Mouse (Mus musculus) thymus, postnatal 10 days (tissue): ENCODE data around the gene 1700001O22Rik.

Source experiments
- DNase-seq, 2 experiments: peaks; one replicate each; pipeline ENCODE4 v3.0.0; 2021; ENCODE audit warnings: low spot score in 2 of 2

The 1700001O22Rik gene

GRCm38 (mm10) chr2:30816383-30816782 is 12.9 kb upstream of the 1700001O22Rik start:
- DNase-seq, result no peak

GRCm38 (mm10) chr2:30810573-30810972 is 7.1 kb upstream of the 1700001O22Rik start:
- DNase-seq, result no peak

DNA sequence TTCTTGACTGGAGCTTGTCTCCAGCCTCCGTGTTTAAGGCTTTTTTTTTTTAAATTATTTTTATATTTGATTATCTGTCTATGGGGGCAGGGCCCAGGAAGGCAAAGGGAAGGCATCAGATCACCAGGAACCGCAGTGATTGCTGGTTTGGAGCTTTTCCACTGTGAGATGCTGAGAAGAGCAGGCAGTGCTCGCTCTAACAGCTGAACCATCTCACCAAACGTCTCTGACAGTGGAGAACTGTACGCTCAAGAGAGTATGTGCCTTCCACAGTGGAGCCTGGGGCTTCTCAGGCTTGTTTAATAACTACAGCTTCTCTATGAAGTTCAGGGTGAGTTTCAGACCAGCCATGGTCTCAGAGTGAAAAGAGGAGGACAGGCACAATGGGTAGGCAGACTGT is 6.0 kb upstream of the 1700001O22Rik start:
- no peak for DNase-seq

GRCm38 (mm10) chr2:30808296-30808655 is 4.8 kb upstream of the 1700001O22Rik start:
- DNase-seq, result no peak

DNA sequence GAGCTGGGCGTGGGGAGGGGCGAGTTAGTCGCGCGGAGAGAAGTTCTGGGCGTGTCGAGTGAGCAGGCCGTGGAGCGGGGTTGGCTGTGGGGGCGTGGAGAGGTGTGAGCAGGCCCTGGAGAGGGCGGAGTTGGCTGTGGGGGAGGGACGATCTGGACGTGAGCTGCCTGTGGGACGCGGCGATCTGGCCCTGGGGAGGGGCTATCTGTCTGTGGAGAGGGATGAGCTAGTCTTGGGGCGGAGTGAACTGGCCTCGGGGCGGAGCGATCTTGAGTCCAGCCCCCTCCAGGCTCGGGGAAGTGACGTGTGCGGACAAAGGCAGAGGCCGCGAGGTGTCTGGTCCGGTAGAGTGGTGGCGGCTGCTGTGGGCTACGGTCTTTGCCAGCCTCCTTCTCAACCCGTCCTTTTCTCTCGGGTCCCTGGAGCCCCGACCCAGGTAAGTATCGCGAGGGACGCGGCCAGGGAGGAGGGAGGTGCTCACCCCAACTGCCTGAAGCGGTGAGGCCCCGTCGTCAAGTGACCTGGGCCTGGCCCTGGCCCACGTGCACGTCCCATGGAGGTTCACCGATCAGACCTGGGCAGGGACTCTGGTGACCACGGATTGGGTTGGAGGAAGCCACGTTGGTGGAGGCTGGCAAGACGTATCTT is 4.3 kb upstream of the 1700001O22Rik start, which contains the start of gene Ntmt1:
Gene Ntmt1, plus strand, starts transcription at position 179 of the 648 bp plus-strand sequence.
- DNase-seq, result peak; percentile 96 to 97

DNA sequence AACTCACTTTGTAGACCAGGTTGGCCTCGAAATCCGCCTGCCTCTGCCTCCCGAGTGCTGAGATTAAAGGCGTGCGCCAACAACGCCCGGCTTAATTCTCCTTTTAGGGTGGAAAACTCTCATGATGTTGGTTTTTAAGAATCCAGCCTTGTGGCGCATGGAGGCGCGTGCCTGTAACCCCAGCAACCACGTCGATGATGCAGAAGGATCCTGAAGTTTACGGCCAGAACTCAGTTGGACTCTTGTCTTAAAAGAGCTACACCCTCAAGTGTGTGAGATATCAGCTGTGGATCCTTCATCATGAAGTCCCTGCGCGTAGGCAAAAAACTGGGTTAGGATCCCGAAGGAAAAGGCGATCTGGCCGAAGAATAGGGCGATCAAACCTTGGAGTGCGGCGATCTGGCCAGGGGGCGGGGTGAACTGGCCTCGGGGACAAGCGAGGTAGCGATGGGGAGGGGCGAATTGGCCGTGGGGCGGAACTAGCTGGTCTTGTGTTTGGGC is 3.7 kb upstream of the 1700001O22Rik start:
- no peak for DNase-seq

GRCm38 (mm10) chr2:30805983-30806382 is 2.5 kb upstream of the 1700001O22Rik start:
- no peak for DNase-seq

GRCm38 (mm10) chr2:30801067-30801852 is 2.2 kb downstream of the 1700001O22Rik start:
- peak; percentile 23 to 30 for DNase-seq

DNA sequence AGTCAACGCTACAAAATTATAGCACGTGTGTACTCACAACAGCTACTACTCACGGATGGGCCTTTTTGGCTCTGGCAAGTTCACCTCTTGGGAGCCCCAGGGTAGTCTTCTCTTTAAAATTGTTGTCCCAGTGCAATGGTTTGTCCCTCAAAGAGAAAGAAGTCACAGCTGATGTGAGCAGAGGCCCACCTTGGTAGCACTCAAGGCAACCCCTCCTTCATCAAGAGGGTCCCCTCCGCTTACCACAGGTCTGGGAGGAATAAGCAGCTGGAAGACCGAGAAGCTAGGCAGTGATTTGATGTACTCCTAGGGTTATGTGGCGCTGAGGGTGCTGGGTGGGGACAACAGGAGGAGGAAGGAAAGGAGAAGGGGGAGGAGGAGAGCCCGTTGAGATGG is 2.8 kb downstream of the 1700001O22Rik start:
- no peak for DNase-seq

- DNase-seq, result no peak
Measured at GRCm38 (mm10) chr2:30799456-30799855, 4.0 kb downstream of the 1700001O22Rik start.

DNA sequence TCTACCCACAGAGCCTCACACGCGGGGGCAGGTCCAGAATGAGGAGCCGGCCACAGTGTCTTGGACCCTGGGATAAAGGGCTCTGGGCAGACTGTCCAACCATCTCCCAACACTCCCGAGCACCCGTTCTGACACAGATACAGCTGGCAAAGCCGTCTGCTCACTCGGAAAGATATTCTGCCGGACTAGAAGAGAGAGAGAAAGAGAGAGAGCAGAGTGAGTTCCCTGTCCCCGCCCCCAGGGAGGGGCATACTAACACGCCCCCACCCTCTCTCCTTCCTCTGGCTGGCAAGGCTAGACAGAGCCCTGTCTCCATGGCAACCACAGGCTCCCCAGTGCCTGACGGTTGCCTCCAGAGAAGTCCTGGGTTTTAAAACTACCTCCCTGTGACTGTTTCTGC is 7.1 kb downstream of the 1700001O22Rik start:
- peak; percentile 73 to 76 for DNase-seq

- no peak for DNase-seq
Measured at GRCm38 (mm10) chr2:30795889-30796275, 7.6 kb downstream of the 1700001O22Rik start.

DNA sequence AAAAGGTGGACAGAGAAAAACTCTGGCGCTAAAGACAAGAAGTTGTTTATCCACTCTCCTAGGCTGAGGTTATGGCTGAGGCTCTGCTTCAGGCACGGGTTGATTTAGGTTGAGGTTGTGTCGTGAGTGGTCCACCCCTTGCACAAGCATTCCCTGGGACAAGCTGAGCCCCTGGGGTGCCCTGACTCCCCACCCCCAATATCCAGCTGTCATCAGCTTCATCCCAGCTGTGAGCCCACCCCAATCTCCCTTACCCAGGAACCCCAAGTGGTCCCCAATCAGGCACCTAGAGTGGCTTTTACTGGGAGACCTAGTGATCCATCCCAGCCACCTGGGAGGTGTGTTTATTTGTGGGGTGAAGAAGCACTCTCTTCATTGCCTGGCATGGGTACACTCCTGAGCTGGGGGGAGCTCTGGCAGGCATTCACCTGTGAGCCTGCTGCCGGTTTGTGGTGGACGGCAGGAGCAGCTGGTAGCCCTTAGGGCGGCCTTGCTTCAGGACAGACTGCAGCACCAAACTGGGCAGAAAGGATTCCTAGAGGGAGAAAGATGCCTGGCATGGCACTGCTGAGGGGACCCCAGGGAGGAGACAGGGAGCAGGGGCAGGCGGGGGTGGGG is 8.1 kb downstream of the 1700001O22Rik start:
- DNase-seq, result no peak

DNA sequence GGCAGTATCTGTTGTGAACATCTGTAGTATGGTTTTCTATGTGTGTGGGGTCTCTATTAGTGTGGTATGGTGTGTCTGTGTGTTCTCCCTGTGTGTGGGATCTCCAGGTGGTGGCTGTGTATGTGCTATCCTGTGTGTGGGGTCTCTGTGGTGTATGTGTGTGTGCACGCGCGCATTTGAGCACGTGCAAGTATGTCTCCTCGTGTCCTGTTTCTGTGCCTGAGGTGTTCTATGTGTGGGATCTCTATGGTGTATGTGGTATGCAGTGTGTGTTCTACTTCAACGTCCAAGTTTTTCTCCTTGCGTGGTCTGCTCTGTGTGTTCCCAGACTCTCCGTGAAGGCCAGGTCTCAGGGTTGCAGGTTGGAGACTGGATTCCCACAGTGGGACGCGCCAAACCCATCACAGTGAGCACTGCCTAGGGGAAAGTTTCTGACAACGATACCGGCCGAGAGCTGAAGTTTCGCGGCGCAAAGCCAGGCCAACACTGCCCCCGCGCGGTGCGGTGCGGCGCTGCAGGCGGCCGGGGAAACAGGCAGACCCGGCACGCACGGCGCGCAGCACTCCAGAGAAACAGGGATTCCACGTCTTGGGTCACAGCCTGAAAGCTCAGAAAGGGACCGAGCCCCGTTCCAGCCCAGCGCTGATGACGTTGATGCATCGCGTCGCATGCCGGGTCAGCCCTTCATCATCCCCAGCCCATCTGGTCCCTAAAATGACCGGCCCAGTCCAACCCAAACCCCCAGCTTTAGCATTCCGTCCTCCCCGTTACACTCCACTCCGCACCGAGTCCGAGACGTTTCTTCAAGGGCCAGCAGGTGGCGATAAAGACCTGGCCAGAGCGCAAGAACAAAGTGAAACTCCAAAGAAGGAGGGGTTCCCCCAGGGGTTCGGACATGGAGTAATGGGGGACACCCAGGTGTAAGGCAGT is 9.0 kb downstream of the 1700001O22Rik start:
- peak; percentile 80 to 96 for DNase-seq

GRCm38 (mm10) chr2:30792061-30792460 is 11.4 kb downstream of the 1700001O22Rik start:
- no peak for DNase-seq

DNA sequence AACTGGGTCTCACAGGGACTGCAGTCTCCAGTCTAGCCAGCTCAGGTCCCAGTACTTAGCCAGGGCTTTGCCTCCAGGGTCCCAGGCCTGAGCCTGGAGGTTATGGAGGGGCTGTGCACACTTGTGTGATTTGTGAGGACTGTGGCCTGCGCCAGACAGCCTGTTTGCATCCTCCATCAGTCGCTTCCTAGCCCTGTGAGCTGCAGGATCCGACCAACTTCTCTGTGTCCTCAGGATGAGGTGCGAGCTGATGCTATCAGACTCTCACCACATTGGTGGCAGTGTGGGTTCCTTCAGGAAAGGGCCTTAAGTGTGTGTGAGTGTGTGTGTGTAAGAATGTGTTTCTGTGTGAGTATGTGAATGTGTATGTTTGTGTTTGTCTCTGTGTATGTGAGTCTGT is 16.0 kb downstream of the 1700001O22Rik start:
- no peak for DNase-seq

DNA sequence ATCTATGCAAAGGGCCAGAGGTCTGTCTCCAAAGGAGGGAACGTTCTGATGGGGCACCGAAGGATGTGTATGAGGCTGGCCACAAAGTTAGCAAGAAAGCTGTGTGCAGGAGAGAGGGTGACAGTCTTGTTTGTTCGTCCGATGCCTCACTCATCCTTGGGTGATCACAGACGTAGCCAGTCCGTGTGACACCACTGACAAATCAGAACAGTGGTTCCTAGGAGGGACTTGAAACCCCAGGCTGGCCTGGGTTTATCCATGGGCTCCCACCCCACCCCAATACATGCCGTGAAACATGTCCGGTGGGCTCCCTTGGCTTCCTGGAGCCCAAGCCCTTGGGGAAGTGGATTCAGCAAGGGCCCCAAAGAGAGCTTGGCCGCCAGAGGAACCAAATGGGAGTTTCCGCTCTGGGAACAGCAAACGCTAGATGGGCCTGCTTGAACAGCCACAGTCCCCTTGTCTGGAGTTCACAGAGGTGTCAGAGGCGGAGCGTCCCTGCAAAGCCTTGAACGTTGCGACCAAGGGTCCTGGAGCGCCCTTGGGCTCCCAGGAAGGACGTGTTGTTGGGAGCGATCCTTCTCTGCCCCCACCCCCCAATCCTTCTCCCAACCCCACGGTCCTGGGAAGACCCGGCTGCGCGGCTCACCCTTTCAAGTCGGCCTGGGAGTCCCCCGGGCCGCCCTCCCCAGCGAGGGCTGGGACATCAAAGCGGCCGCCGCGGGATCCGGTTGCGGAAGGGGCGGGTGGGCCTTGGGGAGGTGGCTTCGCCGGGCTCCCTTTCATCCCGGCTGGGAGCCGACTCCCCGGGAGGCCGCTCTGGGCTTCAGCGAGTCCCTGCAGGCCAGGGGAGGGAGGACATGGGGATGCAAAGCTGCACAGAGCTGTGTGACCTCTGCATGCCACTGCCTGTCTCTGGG is 19.1 kb downstream of the 1700001O22Rik start:
- peak; percentile 45 to 69 for DNase-seq

DNA sequence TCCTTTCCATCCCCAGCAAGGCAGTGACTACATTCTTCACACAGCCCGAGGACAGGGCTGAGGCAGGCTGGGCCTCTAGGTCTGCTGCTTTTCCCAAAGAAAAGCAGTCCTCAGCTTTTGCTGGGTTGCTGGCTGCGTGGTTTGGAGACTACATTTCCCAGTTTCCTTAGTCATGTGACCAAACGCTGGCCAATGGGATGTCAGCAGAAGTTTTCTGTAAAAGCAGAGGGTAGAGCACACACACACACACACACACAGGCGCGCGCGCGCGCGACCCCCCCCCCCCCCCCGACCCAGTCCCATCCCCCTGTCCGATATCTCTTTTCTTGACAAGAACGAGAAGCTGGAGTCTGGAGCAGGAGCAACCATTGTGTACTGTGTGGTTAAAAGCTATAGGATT is 20.1 kb downstream of the 1700001O22Rik start:
- DNase-seq, result peak; percentile 38 to 44

- DNase-seq, result no peak
Measured at GRCm38 (mm10) chr2:30782312-30783290, 20.9 kb downstream of the 1700001O22Rik start.
